Mouse (Mus musculus) left cerebral cortex, postnatal 36 days (tissue): ENCODE measurements around the gene Ndufaf3. TPM values are rescaled to one million over a fixed set of nuclear protein-coding genes. Genes with fewer than 3 reads are reported as not detected.
A peak's percentile ranks its signal among the peaks of the same experiment; 100 is the strongest.
"Not testable (repeated sequence)": the region's sequence is repeated elsewhere in the genome, so short reads cannot be mapped to it uniquely, and the experiment has no call there.

Source experiments
- DNase-seq, 2 experiments: peaks; one replicate each; pipeline ENCODE4 v3.0.0; 2021 to 2022; ENCODE audit warnings: low spot score in 2 of 2, mixed read lengths in 1 of 2
- intact Hi-C: fragments of 180-260 bp; cut with DNase I; formaldehyde crosslinking; loops from one replicate; pipeline ENCODE4 v1.15.1; 2025
- total RNA-seq, 2 experiments: library from RNA; stranded (reverse); gene quantifications; 2 replicates each; pipeline ENCODE4 v1.2.3; 2021

The Ndufaf3 gene
- total RNA-seq: 10 to 100 TPM; 62.8 to 70.1 TPM

DNA sequence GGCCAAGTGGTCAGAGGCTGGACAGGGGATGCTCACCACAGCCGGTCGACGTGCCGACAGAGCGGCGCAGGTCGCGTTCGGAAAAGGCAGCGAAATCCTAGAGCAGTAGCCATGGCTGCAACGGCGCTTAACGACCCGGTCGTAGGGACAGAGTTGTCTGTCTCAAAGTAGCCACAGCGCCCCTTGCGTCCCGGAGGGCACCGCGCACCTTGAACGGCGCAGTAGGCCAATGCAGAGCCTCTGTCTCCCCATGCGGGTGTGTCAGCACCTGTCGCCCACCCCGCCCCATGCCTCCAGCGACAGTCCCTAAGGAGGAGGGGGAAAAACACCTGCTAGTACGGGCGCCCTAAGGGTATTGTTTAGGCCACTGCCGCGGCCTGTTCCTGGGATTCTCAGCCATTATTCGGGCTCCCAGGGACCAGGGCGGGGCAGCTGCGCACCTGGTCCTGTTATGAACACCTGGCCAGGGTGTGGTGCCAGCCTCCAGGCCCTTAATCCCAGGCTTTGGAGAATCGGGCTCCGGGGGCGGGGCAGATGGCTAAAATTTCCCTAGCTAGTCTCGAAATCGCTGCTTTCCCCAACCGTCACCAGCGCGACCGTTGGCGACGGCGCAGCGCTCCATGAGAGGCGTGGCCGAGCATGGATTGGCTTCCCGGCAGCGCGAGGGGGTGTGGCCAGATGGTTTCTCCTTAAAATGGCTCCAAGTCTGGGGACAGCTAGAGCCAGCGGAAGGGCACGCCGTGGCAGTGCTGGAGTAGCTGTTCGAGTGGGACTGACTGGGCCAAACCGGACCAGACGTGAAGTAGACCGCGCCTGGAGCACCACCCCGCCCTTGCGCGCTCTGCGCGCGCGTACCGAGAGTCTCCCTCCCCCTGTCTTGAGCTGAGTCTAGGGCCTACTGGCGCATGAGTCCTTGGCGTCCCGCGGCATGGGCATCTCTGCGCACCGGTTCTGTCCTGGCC lies at the start of gene Ndufaf3:
Gene Ndufaf3, minus strand, starts transcription at position 620 of the 962 bp plus-strand sequence.
- intact Hi-C loops: loop anchor here (2.0 to 5.0 kb wide), 2 partner anchors 70 to 82 kb away; partner anchors contain the start of gene Arih2
- peak; percentile 95 to 96 for DNase-seq

DNA sequence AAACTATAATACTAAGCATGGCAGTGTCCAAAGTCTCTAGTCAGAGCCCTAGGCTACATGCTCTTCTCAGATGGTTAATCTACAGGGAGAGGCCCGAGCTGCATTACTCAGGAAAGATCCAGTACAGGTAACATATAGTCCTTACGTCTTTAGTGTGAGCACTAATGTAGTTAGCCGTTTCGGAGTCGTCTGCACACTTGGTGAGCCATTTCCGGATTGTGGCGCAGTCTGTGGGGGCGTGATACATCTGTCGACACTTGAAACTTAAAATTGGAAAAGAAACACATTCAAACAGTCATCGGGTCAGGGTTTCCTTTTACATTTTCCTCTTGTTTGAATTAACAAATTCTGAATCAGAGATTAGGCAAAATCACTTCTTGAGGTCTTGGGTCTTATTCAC lies 44.3 kb upstream of the Ndufaf3 start:
- intact Hi-C loops: no loop called here
- no peak for DNase-seq

DNA sequence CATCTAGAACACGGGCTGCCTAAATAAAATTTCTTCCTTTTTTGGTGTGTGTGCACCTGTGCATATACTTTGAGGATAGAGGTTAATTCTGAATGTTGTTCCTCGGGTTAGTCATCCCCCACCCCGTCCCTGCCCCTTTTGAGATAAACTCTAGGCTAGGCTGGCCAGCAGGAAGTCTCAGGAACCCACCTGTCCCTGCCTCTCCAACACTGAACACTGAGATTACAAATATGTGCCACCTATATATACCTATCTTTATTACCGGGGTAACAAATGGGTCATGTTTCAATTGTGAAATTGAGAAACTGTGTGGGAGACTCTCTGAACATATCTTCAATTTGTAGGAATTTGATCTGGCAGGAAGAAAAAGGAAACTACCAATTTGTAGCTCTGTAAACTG lies 41.7 kb upstream of the Ndufaf3 start:
- no peak for DNase-seq
- intact Hi-C loops: no loop called here

DNA sequence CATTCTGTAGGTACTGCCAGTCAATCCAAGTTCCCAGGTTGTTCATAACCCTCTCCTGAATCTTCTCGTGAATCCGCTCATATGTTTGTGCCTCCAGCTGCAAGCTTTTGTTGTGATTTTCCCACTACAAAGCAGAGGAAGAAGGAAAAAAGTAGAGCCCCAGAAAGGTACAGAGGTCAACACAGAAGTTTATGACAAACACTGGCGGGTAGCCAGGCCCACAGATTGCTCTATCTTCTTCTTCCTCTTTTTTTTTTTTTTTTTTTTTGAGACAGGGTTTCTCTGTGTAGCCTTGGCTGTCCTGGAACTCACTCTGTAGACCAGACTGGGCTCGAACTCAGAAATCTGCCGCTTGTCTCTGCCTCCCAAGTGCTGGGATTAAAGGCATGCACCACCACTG lies 40.7 kb upstream of the Ndufaf3 start:
- intact Hi-C loops, DNase-seq: not testable (repeated sequence)

DNA sequence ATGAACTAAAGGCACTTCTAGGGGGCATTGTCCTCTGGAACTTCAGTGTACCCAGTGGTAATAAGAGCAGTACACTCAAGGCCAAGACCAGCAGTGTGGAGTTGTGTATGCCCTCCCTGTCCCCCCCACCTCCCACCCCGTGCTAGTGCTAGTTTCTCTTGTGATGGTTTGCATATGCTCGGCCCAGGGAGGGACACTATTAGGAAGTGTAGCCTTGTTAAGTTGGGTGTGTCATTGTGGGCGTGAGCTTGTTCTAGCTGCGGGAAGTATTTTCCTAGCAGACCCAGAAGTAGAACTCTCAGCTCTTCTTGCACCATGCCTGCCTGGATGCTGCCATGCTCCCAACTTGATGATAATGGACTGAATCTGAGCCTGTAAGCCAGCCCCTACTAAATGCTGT lies 34.8 kb upstream of the Ndufaf3 start:
- intact Hi-C loops: no loop called here
- no peak for DNase-seq

DNA sequence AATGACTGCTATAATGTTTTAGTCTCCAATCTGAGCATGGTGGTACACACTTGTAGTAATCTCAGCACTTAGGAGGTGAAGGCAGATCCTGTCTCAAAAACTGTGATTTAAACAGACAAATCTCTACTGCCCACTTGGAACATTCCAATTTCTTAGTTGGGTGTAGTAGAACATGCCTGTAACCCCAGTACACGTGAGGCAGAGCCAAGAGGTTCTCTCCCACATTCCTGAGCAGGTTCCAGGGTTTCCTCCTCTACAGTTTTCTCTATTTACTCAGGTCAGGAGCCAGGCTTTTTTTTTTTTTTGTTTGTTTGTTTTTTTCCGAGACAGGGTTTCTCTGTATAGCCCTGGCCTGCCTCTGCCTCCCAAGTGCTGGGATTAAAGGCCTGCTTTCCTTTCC lies 32.8 kb upstream of the Ndufaf3 start:
- DNase-seq: no peak
- intact Hi-C loops: no loop called here

DNA sequence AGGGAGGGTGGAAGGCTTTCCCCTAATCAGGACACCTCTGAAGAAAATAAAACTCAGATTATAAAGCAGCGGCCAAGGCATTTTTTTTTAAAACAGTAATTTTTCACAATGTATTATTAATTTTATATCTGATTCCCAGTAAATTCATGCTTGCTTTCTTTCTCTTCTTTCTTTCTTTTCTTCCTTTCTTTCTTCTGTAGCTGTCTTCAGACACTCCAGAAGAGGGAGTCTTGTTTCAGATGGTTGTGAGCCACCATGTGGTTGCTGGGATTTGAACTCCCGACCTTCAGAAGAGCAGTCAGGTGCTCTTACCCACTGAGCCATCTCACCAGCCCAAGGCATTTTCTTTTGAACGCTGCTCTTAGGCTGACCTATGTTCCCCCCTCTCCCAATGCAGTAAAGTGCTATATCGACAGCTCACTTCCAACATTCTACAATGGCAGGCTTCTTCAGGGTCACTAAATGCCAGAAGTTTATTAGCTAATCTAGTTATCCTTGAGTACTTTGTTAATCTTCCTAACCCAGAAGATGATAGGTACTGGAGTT lies 31.9 kb upstream of the Ndufaf3 start:
- DNase-seq: no peak
- intact Hi-C loops: no loop called here

DNA sequence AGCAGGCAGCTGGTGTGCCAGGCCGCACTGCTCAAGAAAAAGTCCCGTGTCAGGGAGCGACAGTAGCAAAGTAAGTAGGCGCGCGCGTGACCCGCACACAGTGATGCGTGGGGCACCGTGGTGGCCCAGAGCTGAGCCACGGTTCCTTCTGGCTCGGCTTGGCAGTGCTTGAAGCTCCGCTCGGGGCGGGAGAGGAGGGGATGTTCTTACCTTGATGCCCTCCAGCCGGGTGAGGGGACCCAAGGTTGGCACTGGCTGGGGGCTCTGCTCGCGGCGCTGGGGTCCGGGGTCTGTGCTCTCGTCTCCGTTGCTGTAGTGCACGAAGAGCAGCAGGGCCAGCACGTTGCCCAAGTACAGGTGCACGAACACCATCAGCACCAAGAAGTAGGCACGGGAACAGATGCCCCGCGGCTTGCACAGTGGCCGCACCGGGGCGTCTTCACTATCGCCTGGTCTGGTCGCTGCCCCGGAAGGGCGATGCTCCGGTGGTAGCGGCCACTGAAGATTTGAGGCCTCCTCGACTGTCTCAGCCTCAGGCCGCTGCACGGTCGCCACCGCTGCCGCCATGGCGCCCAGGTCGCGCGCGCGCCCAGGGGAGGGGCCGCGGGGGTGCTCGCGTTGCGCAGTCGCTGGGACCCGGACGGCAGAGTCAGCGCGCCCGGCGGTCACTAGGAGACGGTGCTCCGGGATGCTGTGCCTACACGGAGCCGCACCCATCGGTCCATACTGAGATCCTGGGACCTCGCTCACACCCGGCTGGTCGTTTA lies 29.9 kb upstream of the Ndufaf3 start, which contains the start of gene P4htm:
Gene P4htm, minus strand, starts transcription at position 670 of the 767 bp plus-strand sequence.
- intact Hi-C loops: loop anchor here (2.0 kb wide), 1 partner anchor 26 kb away; no protein-coding TSS in a partner anchor

DNA sequence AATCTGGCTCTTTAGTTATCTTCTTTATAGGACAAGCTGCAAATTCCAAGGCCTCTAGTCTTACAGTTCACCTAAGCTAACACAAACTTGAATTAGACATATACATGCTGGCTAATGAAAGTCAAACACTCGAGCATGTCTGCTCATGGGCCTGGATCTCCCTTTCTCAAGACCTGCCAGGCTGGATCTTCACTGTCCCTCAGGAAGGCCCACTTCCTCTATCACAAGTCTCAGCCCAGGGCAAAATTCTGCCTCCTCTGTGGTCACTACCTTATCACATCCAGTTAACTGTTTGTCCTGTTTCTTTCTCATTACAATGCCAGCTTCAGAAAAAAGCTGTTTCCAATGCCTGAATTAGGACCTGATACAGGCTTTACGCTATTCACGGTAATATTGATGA lies 27.1 kb upstream of the Ndufaf3 start:
- DNase-seq: no peak
- intact Hi-C loops: no loop called here

More for the DNA sequence above, 29.9 kb upstream of the Ndufaf3 start, which contains the start of gene P4htm:
- peak; percentile 81 to 87 for DNase-seq

DNA sequence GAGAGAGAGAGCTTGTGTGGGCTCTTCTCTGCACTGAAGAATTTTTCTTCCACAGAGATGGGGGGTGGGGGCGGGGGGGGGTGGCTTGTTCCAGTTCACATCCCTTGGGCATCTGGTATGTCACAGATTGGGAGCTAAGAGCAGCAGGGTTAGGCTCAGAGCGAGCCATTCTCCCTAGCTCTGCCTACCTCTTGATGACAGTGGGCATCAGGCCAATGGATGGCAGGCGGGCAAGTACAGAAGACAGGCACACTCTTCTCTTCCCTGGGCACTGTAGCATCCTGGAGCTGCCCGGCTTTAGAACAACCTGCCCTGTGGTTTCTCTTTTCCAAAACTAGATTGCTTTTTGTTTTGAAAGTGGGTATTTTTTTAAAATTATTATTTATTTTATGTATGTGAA lies 24.2 kb upstream of the Ndufaf3 start:
- intact Hi-C loops: no loop called here
- no peak for DNase-seq

DNA sequence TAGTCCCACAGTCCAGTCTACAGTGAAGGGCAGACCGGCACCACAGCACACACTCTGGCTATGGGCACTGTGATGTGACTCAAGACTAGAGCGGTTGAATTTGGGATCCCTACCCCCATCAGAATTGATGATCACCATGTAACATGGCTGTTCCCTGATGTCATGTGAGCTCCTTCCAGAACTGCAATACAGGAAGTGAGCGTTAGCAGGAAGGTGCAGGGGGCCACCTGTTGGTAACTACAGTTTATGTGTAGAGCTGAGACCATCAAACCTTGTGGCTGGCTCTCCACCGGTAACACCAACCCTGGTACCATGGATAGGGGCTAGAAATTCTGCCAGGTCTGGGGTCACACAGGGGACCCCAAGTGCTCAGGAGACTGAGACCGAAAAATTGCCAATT lies 22.0 kb upstream of the Ndufaf3 start:
- DNase-seq: no peak
- intact Hi-C loops: no loop called here

DNA sequence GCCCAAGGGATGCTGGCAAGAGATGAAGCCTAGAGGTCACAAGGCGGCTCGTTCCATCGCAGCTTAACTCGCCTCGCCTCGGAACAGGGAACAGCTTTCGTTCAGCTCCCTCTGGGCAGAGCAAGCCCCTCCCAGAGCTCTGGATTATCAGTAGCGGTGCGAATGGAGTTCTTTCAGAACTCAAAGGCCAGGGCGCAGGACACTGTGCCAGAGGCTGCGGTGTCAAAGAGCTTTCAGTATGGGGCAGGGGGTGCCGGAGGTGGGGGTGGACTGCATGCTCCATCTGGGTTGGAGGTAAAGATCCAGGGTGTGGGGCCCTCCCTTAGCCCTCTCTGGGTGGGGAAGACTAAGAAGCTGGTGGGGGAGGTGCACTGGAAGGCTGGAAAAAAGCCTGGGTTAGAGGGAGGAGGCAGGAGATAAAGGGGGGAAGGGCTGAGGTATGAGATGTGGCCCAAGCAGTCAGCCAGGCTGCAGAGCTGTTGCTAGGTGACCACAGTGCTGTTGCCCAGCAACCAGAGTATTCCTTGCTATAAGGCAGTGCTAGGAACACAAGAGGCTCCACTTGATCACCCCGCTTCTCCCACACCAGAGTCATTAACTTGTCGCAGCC lies 20.4 kb upstream of the Ndufaf3 start:
- DNase-seq: peak; percentile 83 to 84
- intact Hi-C loops: no loop called here

DNA sequence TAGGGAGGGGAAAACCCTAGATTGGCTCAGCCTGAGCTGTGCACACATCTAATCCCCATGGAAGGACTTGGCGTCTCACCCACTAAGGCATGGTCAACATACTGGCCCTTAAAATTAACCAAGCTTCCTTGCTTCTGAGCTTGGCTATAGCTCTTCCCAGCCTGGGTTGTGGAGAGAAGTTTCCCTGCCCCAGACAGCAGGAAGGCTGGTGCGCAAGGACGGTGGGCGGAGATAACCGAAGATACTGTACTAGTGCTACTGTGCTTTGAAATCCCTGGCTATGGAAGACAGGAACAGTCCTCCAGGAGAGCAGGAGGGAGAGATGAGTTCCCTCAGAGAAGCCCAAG lies 12.1 kb upstream of the Ndufaf3 start:
- intact Hi-C loops: no loop called here
- no peak for DNase-seq

DNA sequence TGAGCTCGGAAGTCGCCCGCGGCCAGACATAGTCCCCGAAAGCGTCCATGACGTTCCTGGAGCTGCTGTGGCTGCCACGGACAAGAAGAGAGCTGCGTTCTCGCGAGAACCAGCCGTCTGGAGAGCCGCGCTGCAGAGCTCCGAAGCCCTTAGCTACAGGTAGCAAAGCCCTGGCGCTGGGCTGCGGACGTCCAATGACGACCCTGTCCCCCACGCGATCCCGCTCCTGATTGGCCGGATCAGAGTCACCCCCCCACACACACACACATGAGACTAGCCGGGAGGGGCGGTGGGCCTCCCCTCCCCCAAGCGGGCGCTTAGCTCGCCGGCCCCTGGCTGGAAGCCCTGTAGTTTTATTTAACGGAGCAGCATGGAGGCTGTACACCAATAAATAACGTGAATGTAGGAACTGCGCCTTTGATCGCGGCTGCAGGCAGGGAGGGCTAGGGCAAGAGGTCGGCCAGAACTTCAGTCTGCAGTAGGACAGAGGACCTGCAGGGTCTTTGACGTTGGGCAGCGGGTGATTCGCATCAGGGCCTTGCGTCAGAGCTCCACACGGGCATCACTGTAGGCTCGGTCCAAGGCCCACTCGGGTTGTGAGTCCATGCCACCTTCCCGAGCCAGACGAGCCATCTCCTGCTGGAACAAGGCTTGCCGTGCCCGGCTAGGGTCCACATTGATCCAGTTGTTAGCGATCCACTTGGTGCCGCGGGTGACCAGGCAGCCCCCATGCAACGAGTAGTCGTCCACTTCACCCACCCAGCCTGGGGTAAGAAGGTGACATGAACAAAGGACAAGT lies 11.5 kb upstream of the Ndufaf3 start, which contains the start of gene Wdr6:
Gene Wdr6, minus strand, starts transcription at position 195 of the 799 bp plus-strand sequence.
- intact Hi-C loops: no loop called here
- peak; percentile 88 to 89 for DNase-seq

DNA sequence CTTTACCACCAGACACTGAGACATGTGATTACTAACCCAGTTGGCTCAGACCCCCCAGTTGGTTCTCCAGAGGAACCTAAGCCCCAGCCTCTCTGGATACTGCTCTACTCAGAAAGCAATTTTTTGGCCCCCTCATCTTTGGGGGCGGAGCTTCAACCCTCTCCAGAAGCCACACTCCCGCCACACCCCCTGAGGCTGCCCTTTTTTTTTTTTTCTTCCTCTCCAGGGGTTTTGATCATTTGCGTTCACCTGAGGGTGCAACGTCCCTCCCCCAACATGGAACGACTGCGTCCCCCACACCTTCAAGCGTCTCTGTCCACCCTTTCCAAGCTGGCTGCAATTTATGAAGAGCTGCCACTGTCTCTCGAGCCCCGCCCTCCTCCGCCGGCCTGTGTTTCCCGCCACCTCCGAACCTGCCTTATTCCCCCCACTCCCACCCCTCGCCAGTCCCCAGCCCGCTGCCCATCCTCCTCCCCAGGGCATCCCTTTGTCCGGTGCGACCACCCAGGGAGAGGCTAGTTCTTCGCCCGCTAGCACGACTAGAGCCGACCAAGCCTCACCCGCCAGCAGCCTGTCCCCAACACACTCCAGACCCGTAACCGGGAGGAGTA lies 10.8 kb upstream of the Ndufaf3 start:
- no peak for DNase-seq
- intact Hi-C loops: no loop called here

DNA sequence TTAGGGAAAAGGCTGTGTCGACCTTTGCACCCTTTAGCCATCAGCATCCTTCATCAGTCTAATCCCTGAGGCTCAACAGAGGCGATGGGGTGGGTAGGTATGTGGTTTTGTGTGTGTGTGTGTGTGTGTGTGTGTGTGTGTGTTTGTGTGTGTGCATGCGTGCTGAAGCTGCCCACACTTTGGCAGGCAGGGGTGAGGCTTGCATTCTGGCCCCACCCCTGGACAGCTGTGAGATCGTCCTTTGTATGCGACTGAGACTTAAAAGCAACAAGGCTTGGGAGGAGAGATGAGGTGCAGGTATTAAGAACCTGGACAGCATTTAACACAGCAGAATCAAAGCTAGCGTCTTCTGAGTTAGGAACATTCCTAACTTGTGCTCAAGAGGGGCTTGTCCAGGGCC lies 9.8 kb upstream of the Ndufaf3 start:
- intact Hi-C loops: no loop called here
- DNase-seq: no peak

DNA sequence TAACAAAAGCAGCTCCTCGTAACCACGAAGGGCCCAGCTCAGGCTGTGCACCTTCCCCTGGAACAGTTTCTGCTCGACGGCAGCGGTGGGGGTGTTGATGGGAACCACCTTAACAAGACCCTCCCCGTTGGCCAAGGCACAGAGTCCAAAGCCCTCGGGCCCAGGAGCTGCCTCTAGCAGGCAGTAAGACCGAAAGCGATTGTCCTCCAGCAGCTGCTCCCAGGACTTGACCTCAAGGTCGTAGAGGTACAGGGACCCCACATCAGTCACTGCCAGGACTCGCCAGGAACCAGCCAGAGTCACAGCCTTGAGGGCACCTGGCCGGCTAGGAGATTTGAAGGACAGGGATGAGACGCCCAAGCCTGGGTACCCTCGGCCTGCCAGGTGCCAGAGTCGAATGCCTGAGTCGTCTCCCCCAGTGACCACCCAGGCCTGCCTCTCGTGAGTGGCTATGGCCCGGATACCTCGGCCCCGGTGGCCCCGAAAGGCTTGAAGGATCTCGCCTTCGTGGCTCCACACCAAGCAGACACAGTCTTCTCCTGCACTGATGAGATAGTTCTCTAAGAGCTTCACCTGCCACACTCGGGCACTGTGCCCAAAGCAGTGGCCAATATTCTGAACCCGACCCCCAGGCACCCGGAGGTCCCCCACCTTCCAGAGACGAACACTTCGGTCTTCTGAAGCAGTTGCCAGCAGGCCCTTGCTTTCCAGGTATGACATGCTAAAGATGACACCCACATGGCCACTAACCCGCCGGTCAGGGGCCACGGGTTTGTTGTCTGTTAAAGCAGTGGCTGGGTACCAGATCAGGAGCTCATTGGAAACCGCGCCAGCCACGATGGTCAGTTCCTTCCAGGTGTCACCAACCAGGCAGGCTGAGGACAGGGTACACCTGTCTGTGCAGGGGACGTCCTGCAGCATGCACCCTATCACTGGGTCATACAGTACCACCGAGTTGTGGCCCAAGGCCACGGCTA lies 8.4 kb upstream of the Ndufaf3 start:
- intact Hi-C loops: no loop called here
- DNase-seq: no peak
